Mouse (Mus musculus) hematopoietic stem cell, adult 5-6 weeks (primary cell): ENCODE data around the gene Itpr2. TPM values are rescaled to one million over a fixed set of nuclear protein-coding genes. Genes with fewer than 3 reads are reported as not detected.

Experiments used
- ATAC-seq, 2 experiments: fragments of 125-278 bp in 1 of 2; replicated peaks in 1 of 2; 2 replicates each; pipeline ENCODE4 v1.8.0; 2016 to 2017; ENCODE audit warnings: inconsistent platforms in 2 of 2, mild to moderate bottlenecking in 2 of 2, moderate number of reproducible peaks in 2 of 2, low read depth in 1 of 2, moderate TSS enrichment in 1 of 2; ENCODE audit not compliant: low FRiP score in 2 of 2, poor library complexity in 2 of 2, severe bottlenecking in 2 of 2, insufficient read depth in 1 of 2, low TSS enrichment in 1 of 2
- total RNA-seq: library from RNA; stranded (forward); fragments of 172-1452, 232-1000 nt; gene quantifications from 2 replicates; pipeline ENCODE4 v1.2.3, GENCODE M21; 2017

Itpr2 gene
- total RNA-seq, 1 experiment from 2014 or later = 30.0 TPM

GRCm38 (mm10) chr6:146514531-146514948, 12.5 kb upstream of the Itpr2 start:
- ATAC-seq = no peak; a peak in 1 of 4 replicates

- ATAC-seq = no peak
Observed at GRCm38 (mm10) chr6:146513899-146514298, 11.9 kb upstream of the Itpr2 start.

GRCm38 (mm10) chr6:146513384-146513783, 11.4 kb upstream of the Itpr2 start:
- no peak for ATAC-seq

- ATAC-seq = no peak
Observed at GRCm38 (mm10) chr6:146511511-146511910, 9.5 kb upstream of the Itpr2 start.

- no peak for ATAC-seq
Observed at GRCm38 (mm10) chr6:146509891-146510290, 7.9 kb upstream of the Itpr2 start.

- ATAC-seq = no peak
Observed at GRCm38 (mm10) chr6:146504459-146504858, 2.4 kb upstream of the Itpr2 start.

- ATAC-seq = no peak
Observed at GRCm38 (mm10) chr6:146502856-146503255, 833 bp upstream of the Itpr2 start.

- peak; percentile 56 to 70 for ATAC-seq
Observed at GRCm38 (mm10) chr6:146501316-146501865, 632 bp downstream of the Itpr2 start.

GRCm38 (mm10) chr6:146500771-146501170, 1.3 kb downstream of the Itpr2 start:
- no peak for ATAC-seq

- no peak for ATAC-seq
Observed at GRCm38 (mm10) chr6:146500206-146500605, 1.8 kb downstream of the Itpr2 start.

GRCm38 (mm10) chr6:146499566-146499965, 2.5 kb downstream of the Itpr2 start:
- no peak for ATAC-seq

GRCm38 (mm10) chr6:146498416-146498815, 3.6 kb downstream of the Itpr2 start:
- no peak for ATAC-seq

- ATAC-seq = no peak
Observed at GRCm38 (mm10) chr6:146497866-146498265, 4.2 kb downstream of the Itpr2 start.

- no peak for ATAC-seq
Observed at GRCm38 (mm10) chr6:146497435-146497834, 4.6 kb downstream of the Itpr2 start.

GRCm38 (mm10) chr6:146491680-146492079, 10.3 kb downstream of the Itpr2 start:
- no peak for ATAC-seq

- no peak for ATAC-seq
Observed at GRCm38 (mm10) chr6:146490416-146490960, 11.5 kb downstream of the Itpr2 start.

- no peak for ATAC-seq
Observed at GRCm38 (mm10) chr6:146489841-146490240, 12.2 kb downstream of the Itpr2 start.

GRCm38 (mm10) chr6:146488749-146489148, 13.3 kb downstream of the Itpr2 start:
- no peak for ATAC-seq

GRCm38 (mm10) chr6:146487079-146487478, 14.9 kb downstream of the Itpr2 start:
- ATAC-seq = no peak
